Mouse (Mus musculus): ENCODE data around the gene Gm49355.

- TF ChIP-seq CTCF (IDR thresholded peaks at IDR 0.05; ENCODE audit: low read depth) (no peak; the same call in 1 of the 2 replicates), EP300 (IDR thresholded peaks at IDR 0.05; ENCODE audit: low read depth) (no peak)
Observed at GRCm38 (mm10) chr14:12284141-12284912, 551 bp downstream of the Gm49355 start, which contains the start of gene 3830406C13Rik.
